Mouse (Mus musculus) layer of hippocampus, postnatal 36 days (tissue): ENCODE results near the gene Cebpg. TPM values are rescaled to one million over a fixed set of nuclear protein-coding genes. Genes with fewer than 3 reads are reported as not detected.

ENCODE experiments used
- DNase-seq, 2 experiments: peaks; one replicate each; pipeline ENCODE4 v3.0.0; 2022
- microRNA-seq, 2 experiments: library from miRNA; unstranded; fragments of <30 nt; microRNA quantifications; one replicate each; pipeline ENCODE4 v1.2.0; 2021
- total RNA-seq, 2 experiments: library from RNA; stranded (reverse); gene quantifications; 2 replicates each; pipeline ENCODE4 v1.2.3; 2021

The Cebpg gene
- total RNA-seq, 2 experiments from 2014 or later, result 34.3 to 35.9 TPM

GRCm38 (mm10) chr7:35025409-35026275 lies 30.7 kb downstream of the Cebpg start:
- peak; percentile 78 to 80 for DNase-seq

GRCm38 (mm10) chr7:35024426-35024825 lies 31.9 kb downstream of the Cebpg start:
- DNase-seq, result no peak

DNA sequence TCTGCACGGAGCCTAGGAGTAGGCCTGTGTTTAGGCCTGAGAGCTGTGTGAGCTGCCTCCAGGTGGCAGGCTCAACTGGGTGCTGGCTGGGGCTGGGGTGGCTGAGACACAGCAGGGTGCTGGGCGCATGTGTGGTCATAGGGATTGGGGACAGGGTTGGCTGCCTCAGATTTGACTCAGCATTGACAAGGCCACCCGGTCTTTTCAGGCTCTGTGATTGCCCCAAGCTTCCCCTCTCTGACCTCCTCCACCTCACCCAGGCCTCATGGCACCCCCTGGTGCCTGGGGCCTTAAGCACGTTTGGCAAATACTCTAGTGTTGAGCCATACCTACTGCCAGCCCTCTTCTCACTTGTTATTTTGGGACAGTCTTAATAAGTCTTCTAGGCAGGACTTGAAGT lies 33.1 kb downstream of the Cebpg start:
- DNase-seq, result no peak

DNA sequence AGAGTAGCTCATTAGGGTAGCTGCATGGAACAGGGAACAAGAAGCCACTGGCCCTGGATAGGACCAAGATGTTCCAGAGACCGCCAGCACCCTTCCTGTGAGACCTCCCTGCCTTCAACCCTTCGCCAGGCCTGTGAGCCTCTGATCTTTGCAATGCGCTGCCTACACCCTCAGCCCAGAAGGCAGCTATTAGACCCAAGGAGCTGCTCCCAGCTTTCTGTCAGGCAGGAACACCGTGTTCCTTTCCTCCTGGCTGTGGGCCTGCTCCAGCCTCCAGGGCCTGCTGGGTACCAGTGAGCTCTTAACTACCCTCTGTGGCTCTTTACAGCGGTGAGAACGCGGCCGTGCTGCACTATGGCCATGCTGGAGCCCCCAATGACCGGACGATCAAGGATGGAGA lies 35.0 kb downstream of the Cebpg start:
- no peak for DNase-seq

- DNase-seq, result no peak
These were observed 41.1 kb downstream of the Cebpg start for GRCm38 (mm10) chr7:35015252-35015651.

GRCm38 (mm10) chr7:35013228-35013627 lies 43.1 kb downstream of the Cebpg start:
- no peak for DNase-seq

- no peak for DNase-seq
These were observed 49.7 kb downstream of the Cebpg start for GRCm38 (mm10) chr7:35006661-35007060.

DNA sequence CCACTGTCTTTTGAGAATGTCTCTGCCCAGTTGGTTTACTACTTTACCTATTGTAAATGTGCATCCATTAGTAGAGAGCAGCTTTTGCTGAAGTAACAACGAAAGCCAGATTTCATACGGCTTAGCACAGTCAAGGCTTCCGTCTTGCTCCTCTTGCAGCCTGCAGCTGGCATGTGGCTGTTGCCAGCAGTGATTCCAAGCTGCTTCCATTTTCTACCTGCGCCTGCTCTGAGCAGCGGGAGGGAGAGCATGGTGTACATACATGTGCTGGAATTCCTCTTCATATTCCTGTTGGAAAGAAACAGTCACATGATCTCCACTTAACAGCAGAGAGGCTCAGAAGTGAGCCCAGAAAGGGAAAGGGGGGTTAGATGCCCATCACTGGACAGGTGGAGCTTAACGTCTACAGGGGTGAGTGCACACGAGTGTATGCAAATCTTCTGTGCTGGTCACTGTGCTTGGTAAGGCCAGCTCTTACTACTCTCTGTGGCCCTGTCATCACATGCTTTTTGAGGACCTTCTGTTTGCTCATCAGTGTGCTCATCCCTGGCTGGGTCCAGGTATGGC lies 53.1 kb downstream of the Cebpg start:
- DNase-seq, result no peak

DNA sequence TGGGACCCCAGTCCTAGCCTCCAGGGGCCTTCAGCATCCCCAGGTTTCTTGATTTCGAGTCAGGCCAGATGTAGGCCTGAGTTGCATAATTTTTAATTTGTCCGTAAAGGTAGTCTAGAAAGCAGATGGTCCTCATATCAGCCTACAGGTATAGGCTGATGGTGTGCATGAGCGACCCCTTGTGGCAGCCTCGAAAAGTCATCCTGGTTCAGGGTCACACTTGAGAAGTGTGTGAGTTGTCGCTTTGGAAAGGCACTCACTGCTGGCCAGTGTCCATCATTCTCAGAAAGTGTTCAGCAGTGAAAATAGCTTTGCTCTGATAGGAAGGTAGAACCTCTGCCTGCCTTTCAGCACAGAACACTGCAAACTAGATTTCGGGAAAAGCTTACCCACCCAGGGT lies 55.5 kb downstream of the Cebpg start:
- peak in 1 of 2 experiments; percentile 37 for DNase-seq

Small RNA genes lying within 50 kb of the gene (microRNA-seq; reads per million reads assigned to microRNA genes)
- gene Gm25033, result 0 reads per million in 2 experiments

Other genes with a start within 250 kb of the Cebpg start
- 10 to 100 TPM; 28.6 to 36.8 TPM for gene Chst8, start 243.9 kb downstream of the Cebpg start, total RNA-seq
- 10 to 100 TPM; 33.2 to 33.6 TPM for gene Pepd, start 144.2 kb downstream of the Cebpg start, total RNA-seq
- 10 to 100 TPM; 15.4 to 17.3 TPM for gene Cebpa, start 62.7 kb upstream of the Cebpg start, total RNA-seq
- gene Slc7a10, start 129.8 kb upstream of the Cebpg start, total RNA-seq, result 10 to 100 TPM; 50.4 to 53.2 TPM
- gene Lrp3, start 158.9 kb upstream of the Cebpg start, total RNA-seq, result 10 to 100 TPM; 72.8 to 73.5 TPM